ENCODE assay signal across 16 mouse cellular contexts in genomic region chr6:136013556-136014380, GRCm38 (mm10).
A peak's percentile ranks its signal among the peaks of the same experiment; 100 is the strongest.
DNase-seq lines count a peak whose midpoint lies in the region; TF ChIP-seq lines count a peak whose summit lies in the region.
"Had no signal": no experiment of that assay in that cellular context is flagged by ENCODE, and none has a peak within 500 bp of the region (broad histone marks: within the 10 kb centered on the region; RNA-seq: fewer than 3 reads in every experiment).

No protein-coding gene starts in this region.

- TF ChIP-seq CTCF in layer of hippocampus, adult 2 months (conservative IDR thresholded peaks at IDR 0.05): no peak

- peak overlapping the region; percentile 88; the same call in 1 of the 2 replicates for H3K27ac ChIP-seq in layer of hippocampus, adult 2 months
- H3K27ac ChIP-seq: forebrain, embryonic 12.5 days; heart, adult 2 months; heart, embryonic 15.5 days; hindbrain, embryonic 13.5 days; hindbrain, postnatal 0 days had no signal

- peak; percentile 25 for DNase-seq in adrenal gland, postnatal 14 days
- DNase-seq in adrenal gland, postnatal 25 days: no peak
- no peak for DNase-seq in layer of hippocampus, adult 2 months (ENCODE audit: low spot score in 2 of 2)
- no peak for DNase-seq in layer of hippocampus, postnatal 36 days
- peak; percentile 8 for DNase-seq in urinary bladder, postnatal 14 days (ENCODE audit: low spot score)
- no peak for DNase-seq in urinary bladder, postnatal 10 days (ENCODE audit: low spot score)
- DNase-seq in right cerebral cortex, postnatal 10 days (ENCODE audit: low spot score in 2 of 2): no peak
- DNase-seq: adrenal gland, postnatal 10 days; cerebellum, adult 8-10 months; gastrocnemius, postnatal 10 days; heart, adult 2 months; heart, postnatal 14 days had no signal

- H3K4me3 ChIP-seq in layer of hippocampus, adult 2 months: no peak overlapping the region
- H3K4me3 ChIP-seq: forebrain, embryonic 12.5 days; heart, adult 2 months; heart, embryonic 15.5 days; hindbrain, embryonic 13.5 days had no signal

Comparison
In these comparisons a context has a peak if more than half of its experiments do, and no peak if none do; other contexts are left out.
1. DNase-seq: peak in adrenal gland, postnatal 14 days (single experiment) and urinary bladder, postnatal 14 days (single experiment); none in adrenal gland, postnatal 25 days (single experiment), layer of hippocampus, adult 2 months (0 of 2), layer of hippocampus, postnatal 36 days (0 of 2), urinary bladder, postnatal 10 days (single experiment) and right cerebral cortex, postnatal 10 days (0 of 2).